Mouse (Mus musculus): Measurements from ENCODE around the gene Tmem143.
A peak's percentile ranks its signal among the peaks of the same experiment; 100 is the strongest.
"Not testable (repeated sequence)": the region's sequence is repeated elsewhere in the genome, so short reads cannot be mapped to it uniquely, and the experiment has no call there.

Gene Tmem143

GRCm38 (mm10) chr7:45921242-45921621 is 24.5 kb downstream of the Tmem143 start, which contains the start of gene Emp3:
TSS of gene Emp3 (minus strand) at chr7:45921404.
- no peak for ATAC-seq (ENCODE audit: insufficient number of reproducible peaks, low FRiP score, low TSS enrichment)

GRCm38 (mm10) chr7:45921950-45922600 is 25.3 kb downstream of the Tmem143 start:
- ATAC-seq (ENCODE audit: insufficient number of reproducible peaks, low FRiP score, low TSS enrichment), result no peak

- peak; percentile 84; the same call in 1 of the 2 replicates for ATAC-seq (ENCODE audit: insufficient number of reproducible peaks, low FRiP score, low TSS enrichment)
Observed at GRCm38 (mm10) chr7:45922928-45923761, 26.4 kb downstream of the Tmem143 start.

GRCm38 (mm10) chr7:45923762-45924428 is 27.2 kb downstream of the Tmem143 start, which contains the start of gene Ccdc114:
TSS of gene Ccdc114 (plus strand) at chr7:45924072.
- ATAC-seq (ENCODE audit: insufficient number of reproducible peaks, low FRiP score, low TSS enrichment), result peak; percentile 27; the same call in 1 of the 2 replicates

- no peak for ATAC-seq (ENCODE audit: insufficient number of reproducible peaks, low FRiP score, low TSS enrichment)
Observed at GRCm38 (mm10) chr7:45924429-45924816, 27.7 kb downstream of the Tmem143 start.

GRCm38 (mm10) chr7:45928626-45929295 is 32.0 kb downstream of the Tmem143 start:
- ATAC-seq (ENCODE audit: insufficient number of reproducible peaks, low FRiP score, low TSS enrichment), result no peak

- no peak for ATAC-seq (ENCODE audit: insufficient number of reproducible peaks, low FRiP score, low TSS enrichment)
Observed at GRCm38 (mm10) chr7:45929688-45930087, 32.9 kb downstream of the Tmem143 start.

GRCm38 (mm10) chr7:45933766-45934165 is 37.0 kb downstream of the Tmem143 start:
- not testable (repeated sequence) for ATAC-seq (ENCODE audit: insufficient number of reproducible peaks, low FRiP score, low TSS enrichment)

- no peak for ATAC-seq (ENCODE audit: insufficient number of reproducible peaks, low FRiP score, low TSS enrichment)
Observed at GRCm38 (mm10) chr7:45935114-45935513, 38.4 kb downstream of the Tmem143 start.

GRCm38 (mm10) chr7:45939836-45940235 is 43.1 kb downstream of the Tmem143 start:
- ATAC-seq (ENCODE audit: insufficient number of reproducible peaks, low FRiP score, low TSS enrichment), result no peak

- no peak for ATAC-seq (ENCODE audit: insufficient number of reproducible peaks, low FRiP score, low TSS enrichment)
Observed at GRCm38 (mm10) chr7:45941986-45942385, 45.2 kb downstream of the Tmem143 start.

GRCm38 (mm10) chr7:45943280-45943679 is 46.5 kb downstream of the Tmem143 start:
- not testable (repeated sequence) for ATAC-seq (ENCODE audit: insufficient number of reproducible peaks, low FRiP score, low TSS enrichment)

- no peak for ATAC-seq (ENCODE audit: insufficient number of reproducible peaks, low FRiP score, low TSS enrichment)
Observed at GRCm38 (mm10) chr7:45949061-45949460, 52.3 kb downstream of the Tmem143 start.

- no peak for ATAC-seq (ENCODE audit: insufficient number of reproducible peaks, low FRiP score, low TSS enrichment)
Observed at GRCm38 (mm10) chr7:45956611-45957010, 59.9 kb downstream of the Tmem143 start.

All from cerebellum, adult (tissue).